Mouse (Mus musculus) embryo, embryonic 11.5 days (tissue): Measurements from ENCODE around the gene Efcab11.

ENCODE experiments used
- DNase-seq: peaks from one replicate; pipeline ENCODE4 v3.0.0-alpha.2; 2012; ENCODE audit warnings: low read depth, low spot score

The Efcab11 gene

DNA sequence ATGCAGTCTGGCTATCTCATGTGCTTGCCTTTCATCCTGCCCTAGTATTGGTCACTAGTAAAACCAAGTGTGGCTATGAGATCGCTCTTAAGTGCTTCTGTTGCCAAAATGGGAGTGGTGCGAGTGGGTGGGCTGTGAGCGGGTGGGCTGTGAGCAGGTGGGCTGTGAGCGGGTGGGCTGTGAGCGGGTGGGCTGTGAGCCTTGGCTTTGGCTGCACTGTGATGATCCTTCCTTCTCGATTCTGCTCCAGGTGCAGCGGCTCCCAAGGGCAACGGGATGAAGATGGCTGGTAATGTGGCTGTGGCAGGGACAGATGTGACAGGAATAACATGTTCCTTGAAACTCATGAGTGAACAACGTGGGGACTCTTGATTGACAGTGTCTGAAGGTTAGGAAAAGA is 128.0 kb downstream of the Efcab11 start:
- DNase-seq = no peak

DNA sequence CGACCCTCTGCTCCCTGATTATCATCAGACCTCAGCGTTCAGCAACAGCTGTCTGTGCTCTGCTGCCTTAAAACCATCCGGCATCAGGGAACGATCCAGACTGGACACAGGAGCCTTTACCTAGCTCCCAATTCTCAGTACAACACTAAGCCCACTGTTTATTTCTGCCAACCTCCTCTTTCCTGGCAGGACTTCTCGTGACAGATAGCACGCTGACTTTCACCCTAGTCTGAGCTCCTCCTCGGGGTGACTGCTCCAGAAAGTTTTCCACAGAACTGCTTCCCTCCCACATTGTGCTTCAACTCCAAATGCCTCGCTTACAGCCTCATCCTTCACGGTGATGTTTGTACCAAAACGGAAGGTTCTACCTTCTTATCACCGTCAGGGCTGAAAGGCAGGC is 131.3 kb downstream of the Efcab11 start:
- DNase-seq = no peak

DNA sequence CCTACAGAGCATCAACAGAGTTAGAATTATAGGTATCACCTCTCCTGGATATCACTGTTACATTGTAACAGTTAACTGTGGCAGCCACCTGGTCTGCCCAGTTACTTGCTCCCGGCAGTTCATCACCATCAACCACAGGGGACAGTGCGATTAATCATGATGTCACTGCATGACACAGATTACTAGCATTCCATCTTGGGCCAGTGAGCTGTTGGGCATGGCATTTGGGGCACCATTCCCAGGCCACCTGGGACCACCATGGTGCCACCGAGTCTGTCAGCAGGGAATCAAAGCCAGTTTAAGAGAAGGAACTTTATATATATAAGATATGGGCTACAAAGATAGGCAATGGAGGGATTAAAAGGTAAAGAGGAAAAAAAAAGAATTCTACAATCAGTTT is 134.8 kb downstream of the Efcab11 start:
- no peak for DNase-seq

DNA sequence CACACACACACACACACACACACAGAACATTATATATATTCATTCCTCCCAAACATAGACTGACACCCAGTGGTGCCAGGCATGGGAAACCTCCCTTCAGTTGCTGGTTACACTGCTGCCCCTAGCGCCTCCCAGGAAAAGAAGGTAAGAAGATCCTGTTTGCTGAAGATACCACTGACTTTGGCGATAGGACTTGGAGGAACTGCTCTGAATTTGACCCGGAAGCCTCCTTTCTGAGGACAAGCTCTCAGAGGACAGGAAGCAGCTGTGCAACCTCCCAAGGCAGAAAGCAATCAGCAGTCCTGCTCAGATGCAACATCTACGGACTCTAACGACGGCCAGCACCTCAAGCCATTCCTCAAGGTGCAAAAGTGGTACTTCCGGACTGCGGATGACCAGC is 142.6 kb downstream of the Efcab11 start:
- no peak for DNase-seq

DNA sequence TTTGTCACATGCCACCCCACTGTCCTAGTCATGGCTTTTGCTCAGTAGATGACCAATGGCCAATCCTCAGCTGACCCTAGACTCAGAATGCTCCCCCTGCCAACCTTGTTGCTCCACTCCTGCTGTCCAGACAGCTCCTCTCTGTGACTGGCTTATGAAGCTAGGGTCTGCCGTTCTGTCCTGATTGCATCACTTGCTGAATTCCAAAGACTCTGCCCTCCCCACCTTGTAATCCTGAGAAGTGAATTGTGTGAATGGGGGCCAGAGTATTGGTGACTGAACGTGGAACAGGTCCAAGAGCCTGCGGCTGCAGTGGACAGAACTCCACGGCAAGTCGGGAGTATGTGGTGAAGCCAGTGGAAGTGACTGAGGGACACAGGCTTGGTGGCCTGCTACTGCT is 145.0 kb downstream of the Efcab11 start:
- DNase-seq = no peak

DNA sequence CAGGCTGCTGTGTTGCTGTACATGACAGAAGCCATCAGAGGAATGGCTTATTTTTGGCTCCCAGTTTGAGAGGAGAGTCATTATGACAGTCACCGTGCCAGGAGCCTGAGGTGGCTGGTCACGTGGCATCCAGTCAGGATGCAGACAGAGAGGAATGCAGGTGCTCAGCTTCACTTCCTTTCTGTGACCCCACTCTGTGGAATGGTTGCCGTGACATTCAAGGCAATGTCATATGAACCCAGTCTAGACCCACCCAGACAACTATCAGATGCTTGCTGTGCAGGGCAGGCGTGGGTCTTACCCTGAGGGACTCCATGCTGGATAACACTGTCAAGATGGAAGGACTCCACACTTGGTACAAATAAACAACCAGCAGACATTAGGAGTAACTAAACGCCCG is 146.0 kb downstream of the Efcab11 start:
- DNase-seq = no peak

DNA sequence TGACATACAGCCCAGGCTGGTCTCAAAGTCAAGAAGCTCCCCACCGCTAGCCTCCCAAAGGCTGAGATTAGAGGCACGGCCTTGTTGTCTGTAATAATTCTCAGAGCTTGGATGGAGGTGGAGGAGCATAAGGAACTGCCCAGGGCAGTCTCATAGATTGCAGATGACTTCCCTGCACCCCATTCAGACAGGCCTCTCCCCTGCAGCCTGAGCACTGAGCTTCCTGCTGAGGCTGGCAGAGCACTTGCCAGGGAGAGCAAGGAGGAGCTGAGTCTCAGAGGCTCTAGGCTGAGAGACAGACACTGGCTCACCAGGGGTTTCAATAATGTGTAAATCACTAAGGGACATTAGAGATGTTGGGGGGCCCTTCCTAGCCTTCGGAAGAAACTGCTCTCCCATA is 147.3 kb downstream of the Efcab11 start:
- no peak for DNase-seq

DNA sequence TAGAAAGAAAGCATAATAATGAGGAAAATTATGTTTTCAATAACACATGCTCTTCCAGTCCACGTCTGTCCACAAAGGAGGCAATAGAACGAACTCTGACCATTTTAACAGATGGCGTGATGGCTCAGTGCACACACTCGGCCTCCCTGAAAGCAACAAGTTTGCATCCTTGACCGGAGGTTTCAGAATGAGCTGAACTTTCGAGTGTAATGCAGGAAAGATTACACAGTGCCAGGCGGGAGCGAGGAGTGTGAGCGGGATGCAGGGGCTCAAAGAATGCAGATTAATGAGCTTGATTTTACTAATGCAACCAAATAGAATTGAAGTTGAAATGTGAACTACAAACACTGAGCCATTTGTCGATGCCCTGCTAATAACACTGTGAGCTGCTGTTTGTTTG is 149.1 kb downstream of the Efcab11 start:
- no peak for DNase-seq

DNA sequence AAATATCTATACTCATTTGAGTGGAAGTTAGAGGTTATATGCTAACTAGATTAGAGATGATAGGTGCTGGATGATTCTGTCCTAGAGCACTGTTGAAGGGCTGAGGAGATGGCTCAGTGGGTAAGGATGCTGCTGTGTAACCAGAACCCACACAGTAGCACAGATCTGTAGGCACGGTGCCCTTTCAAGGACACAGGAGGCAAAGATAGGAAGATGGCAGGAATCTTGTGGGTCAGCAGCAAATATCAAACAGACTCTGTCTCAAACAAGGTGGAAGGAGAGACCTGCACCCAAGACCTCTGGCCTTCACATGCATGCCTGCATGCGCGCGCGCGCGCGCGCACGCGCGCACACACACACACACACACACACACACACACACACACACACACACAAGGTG is 160.0 kb downstream of the Efcab11 start:
- DNase-seq = no peak

DNA sequence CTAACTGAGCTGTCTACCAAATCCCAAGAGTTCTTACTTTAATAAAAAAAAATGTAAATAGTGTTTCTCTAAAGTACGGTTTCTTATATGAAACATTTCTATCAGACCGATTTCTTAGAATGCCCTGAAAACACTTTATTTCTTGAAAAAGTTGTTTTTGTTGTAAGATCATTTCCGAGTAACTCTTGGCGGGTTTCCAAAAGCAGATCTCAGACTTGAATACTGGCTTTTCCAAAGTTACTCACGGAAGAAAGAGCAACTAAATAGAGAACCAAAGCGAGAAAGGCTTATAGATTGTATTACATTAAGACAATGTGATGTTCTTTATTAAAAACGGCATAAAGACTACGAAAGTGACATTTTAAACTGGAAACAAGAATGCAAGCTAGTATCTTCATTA is 160.4 kb downstream of the Efcab11 start:
- DNase-seq = no peak

DNA sequence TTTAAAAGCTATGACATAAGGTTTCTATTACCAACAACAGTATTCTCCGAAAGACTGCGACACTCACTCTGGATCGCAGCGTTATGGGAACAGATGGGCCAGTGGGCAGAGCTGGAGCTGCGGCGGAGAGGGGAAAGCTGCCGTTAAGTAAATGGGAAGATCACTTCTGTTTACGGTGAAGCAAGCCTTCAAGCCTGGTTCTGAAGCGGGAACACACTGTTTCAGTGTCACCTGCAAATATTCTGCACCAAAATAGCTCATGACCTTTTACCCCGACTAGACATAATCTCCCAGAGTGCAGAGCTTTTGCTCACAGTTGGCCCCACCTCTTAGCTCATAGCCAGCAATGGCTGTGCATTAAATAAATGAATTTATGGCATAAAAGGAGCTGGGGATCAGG is 162.9 kb downstream of the Efcab11 start:
- no peak for DNase-seq

DNA sequence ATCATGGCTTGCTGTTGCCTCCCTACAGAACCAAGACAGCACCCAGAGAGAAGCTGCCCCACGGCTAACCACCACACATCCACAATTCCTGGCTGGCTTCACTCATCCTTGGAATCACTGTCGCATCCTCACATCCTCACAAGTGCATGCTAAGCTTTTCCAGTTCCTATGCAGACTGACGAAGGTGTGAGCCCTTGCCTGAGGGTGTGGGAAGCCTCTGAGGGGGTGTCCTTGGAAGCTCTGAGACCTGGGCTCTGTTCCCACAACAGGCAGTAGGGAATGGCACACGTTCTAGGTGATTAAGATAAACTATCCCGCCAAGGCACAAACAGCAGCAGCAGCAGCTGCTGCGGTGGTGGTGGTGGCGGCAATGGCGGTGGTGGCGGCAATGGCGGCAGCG is 164.5 kb downstream of the Efcab11 start:
- no peak for DNase-seq

DNA sequence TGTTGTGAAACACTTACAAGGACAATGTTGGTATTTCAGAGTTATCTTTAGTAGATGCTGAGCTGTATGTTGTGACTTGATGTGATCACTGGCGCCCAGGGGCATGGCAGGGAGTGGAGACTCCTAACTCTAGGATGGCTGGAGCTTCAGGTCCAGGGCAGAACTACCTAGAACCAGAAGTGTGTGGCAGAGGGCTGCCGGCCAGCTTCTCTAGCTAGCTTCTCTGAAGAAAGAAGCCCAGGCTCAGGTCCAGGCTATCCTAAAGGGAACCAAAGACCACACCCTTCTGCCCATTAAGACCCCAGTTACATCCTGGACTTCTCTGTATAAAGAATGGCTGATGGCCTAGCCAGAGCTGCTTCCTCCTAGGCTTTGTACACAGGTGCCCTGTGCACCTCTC is 166.1 kb downstream of the Efcab11 start:
- DNase-seq = no peak

DNA sequence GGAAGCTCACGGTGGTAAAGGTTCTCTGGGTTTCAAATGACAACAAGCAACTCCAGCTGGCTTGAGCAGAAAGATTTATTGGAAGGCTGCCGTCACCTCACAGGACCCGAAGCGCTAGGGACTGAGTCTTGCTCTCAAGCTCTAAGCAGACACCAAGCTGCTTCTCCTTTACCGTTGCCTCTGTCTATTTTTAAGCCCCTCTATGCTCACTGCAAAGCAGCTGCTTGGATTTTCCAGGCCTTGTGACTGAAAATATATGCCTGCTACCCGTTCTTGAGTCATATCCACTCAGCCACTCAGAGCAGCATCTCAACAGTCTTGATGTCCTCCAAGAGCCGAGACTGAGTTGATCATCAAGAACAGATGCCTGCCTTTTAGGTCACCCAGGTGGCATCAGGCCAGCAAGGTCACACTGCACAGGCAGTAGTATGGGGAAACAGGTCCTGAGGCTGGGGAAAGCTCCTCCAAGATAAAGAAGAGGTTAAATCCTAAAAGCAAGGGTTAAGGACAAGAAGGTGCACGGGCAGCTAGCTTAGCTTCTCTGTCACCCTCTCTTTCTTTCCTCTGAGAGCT is 168.1 kb downstream of the Efcab11 start:
- DNase-seq = no peak

DNA sequence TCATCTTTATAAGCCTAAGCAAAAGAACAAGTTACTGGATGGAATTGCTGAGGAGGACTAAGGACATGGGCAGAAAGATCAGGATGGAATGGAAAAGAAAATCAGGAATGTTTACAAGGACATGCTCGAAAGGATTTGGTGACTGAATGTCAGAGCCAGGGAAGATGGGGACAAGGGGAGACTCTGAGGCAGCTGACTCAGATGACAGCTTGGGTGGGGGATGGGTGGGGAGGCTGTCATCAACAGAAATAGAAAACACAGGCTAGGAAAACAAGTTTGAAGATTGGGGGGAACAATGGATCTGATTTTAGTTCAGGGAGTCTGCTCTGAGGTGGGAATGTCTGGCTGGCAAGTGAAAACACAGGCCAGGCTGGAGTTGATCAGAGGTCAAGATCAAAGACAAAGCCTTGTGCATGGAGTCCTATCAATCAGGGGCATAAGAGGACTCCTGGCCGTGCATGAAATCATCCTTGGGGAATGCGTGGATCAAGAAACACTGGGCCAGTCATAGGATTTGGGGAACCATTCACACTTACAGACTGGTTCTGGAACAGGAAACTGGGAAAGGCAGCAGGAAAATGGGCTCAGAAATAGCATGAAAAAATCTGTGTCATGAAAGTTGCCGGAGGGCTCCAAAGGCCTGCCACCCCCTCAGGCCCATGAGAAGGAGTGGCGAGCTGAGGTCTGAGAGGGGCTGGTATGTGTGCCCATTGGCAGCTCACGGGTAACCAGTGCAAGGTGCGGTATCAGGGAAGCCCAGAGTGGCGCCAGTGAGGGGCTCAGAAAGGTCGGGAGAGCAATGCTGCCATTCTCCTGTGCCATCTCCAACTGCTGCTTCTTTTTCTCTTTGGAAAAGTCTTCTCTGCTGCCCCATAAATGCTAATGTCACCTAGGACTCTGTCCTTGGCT is 168.9 kb downstream of the Efcab11 start:
- no peak for DNase-seq

DNA sequence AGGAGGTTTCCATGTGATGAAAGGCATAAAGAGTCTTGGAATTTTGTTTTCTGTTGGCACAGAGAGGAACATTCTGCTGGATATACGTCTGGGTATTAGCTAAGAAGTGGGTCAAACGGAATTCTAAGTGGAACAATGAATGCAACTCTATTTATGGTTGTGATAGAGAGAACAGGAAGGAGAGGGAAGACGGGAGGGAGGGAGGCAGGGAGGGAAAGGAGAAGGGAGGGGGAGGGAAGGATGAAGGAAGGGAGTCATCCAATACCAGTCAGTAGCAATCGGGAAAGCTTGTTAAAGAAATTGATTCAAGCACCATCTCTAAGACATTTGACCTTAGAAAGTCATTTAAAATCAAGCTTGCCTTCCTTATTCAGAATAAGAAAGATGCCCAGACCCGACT is 172.0 kb downstream of the Efcab11 start:
- no peak for DNase-seq

DNA sequence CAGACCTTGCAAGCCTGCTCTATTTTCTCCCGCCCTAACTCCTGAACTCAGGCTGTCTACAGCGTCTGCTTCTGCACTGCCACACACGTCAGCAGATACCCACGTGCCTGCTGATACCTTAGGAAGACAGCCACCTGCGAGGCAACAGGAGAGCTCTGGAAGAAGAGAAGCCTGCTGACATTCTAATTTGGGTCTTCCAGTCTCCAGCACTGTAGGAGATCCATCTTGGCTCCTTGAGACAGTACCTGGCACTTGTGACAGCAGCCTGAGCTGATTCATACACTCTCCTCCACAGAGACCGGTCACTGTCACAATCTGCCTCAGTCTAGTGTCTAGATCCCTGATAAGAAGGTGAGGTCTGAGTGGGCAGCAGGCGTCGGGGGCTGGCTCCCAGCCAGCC is 182.0 kb downstream of the Efcab11 start:
- no peak for DNase-seq

DNA sequence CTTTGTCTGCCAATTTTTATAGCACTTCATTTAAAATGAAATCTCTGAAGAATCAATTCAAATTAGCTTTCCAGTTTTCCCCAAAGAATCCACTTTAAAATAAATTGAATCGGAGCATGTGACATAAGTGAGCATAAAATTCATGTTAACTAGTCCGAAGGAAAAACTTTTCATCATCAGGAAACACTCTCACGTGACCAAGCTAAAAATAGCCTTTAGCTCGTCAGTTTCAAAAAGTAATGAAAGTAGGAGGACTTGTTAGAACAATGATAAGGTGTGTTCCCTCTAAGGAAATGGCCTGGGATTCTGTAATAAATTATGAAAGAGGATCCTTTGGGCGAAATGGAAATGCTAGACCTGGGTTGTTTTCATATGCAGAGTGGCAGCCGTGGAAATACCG is 183.9 kb downstream of the Efcab11 start:
- DNase-seq = no peak

DNA sequence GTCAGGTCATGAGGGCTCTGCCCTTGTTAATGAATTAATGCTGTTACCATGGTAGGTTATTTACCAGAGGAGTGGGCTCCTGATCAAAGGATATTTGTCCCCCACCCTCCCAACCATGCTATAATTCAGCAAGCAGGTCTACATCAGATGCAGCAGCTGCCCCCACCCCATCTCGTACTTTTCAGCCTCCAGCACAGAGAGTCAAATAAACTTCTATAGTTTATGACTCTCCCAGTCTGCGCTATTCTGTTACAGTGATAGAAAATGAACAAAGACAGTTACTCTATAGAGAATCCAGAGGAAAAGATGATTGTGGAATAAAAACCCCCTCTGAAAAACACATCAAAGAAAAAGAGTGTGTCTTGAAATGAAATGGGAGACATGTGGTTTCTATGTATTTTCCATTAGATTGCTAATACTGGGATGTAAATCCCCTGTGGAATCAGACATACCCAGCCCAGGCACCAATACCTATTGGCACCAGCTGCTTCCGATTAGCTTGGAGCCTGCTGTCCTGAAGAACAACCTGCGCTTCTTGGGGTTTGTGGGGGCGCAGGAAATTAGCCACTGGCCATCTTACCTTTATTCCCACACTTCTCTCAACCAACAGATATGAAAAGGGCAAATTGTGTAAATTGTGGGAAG is 184.7 kb downstream of the Efcab11 start:
- DNase-seq = no peak

DNA sequence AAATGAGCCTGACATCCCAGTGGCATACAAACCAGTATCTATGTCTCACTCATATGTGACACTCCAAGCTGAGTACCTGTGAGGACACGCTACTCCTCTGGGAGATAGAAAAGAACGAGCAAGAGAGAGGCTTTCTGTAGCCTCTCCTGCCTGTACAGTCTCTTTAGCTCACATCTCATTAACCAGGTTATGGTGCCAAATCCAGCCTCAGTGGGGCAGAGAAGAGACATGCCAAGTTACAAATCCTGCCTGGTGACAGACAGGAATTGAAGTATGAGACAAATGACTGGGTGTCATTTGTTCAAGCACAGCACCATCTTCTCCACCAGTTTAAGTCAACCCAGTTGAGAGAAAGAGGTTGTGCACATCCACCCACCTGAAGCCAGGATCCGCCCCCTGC is 190.2 kb downstream of the Efcab11 start:
- DNase-seq = no peak

DNA sequence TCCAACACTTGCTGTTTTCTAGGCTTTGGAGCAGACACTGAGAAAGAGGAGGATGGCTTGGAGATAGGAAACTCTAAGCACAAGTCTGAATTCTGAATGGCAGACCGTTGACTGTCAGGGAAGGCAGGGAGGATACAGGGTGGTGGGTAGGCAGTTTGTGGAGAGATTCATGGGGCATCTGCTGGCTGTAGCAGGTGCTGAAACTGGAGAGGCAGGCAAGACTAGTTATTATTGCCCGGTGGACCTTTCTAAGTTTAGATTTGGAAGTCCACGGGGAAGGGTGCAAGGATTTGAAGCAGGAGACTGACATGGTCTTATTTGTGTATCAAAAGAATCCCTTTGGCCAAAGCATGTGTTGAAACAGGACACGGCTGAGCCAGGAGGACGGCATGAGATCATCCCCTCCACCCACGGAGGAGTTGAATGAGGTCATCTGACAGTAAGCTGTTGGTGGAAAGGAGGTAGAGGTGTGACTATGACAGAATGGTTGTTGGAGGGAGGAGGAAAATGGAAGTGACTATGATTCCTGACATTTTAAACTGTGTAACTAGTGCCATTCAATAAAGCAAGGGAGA is 197.7 kb downstream of the Efcab11 start:
- no peak for DNase-seq

DNA sequence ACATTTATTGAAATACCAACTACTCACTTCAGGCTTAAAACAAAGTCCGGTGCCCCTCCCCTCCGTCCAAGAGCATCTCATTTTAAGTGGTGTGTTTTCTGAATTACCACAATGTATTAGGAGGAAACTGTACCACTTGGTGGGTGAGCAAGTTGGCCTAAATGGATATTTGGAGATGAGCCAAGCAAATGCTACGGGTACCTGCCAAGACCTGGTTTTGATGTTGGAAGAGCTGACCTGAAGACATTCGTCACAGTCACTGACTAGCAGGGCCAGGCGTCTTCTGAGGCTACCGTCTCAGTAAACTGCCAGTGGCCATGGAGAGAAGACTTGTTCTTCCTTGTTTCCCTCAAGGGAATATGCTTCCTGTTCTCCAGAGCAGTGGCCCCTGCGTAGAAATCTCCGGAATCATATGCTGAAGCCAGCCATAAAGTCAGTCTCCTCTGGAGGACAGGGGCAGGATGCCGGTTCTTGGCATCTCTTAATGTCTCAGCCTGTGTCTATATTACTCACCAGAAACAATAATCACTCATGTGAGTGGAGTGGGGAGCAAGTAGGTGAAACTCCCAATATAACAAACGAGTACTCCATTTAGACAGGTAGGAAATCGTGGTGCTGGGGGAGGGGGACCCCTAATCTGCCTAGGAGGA is 198.7 kb downstream of the Efcab11 start:
- no peak for DNase-seq
